Comparison of ENCODE assay signal across 23 mouse cellular contexts in genomic region chr2:150690216-150690615, GRCm38 (mm10). TPM values are rescaled to one million over a fixed set of nuclear protein-coding genes. Genes with fewer than 3 reads are reported as not detected.
"Had no signal": no experiment of that assay in that cellular context is flagged by ENCODE, and none has a peak within 500 bp of the region (broad histone marks: within the 10 kb centered on the region; RNA-seq: fewer than 3 reads in every experiment).

No protein-coding gene starts in this region.

- DNase-seq: lung, adult 18-20 months; lung, embryonic 14.5 days; lung, postnatal 10 days; lung, postnatal 4 days; right cerebral cortex, adult 18-20 months; right cerebral cortex, postnatal 25 days; right cerebral cortex, postnatal 4 days; spleen, adult 18-20 months; thymus, adult 18-20 months; thymus, postnatal 14 days; thymus, postnatal 36 days had no signal

- H3K36me3 ChIP-seq: midbrain, embryonic 12.5 days; midbrain, embryonic 15.5 days; neural tube, embryonic 13.5 days; neural tube, embryonic 15.5 days had no signal

- H3K4me2 ChIP-seq: lung, embryonic 14.5 days; midbrain, embryonic 12.5 days; midbrain, embryonic 15.5 days; neural tube, embryonic 13.5 days; neural tube, embryonic 15.5 days had no signal

- H3K9ac ChIP-seq: liver, embryonic 14.5 days; lung, embryonic 14.5 days; midbrain, embryonic 12.5 days; midbrain, embryonic 15.5 days; neural tube, embryonic 13.5 days; neural tube, embryonic 15.5 days had no signal

- H3K9me3 ChIP-seq: midbrain, embryonic 12.5 days; midbrain, embryonic 15.5 days; neural tube, embryonic 13.5 days; neural tube, embryonic 15.5 days had no signal

- H3K4me3 ChIP-seq: midbrain, embryonic 12.5 days; midbrain, embryonic 15.5 days; myocyte; neural tube, embryonic 13.5 days; neural tube, embryonic 15.5 days had no signal

- H3K27ac ChIP-seq: liver, embryonic 14.5 days; midbrain, embryonic 12.5 days; midbrain, embryonic 15.5 days; neural tube, embryonic 13.5 days; neural tube, embryonic 15.5 days had no signal

RNA-seq across cellular contexts. Expression of gene Vsx1, which starts 1.1 kb away (rescaled TPM):
- polyA plus RNA-seq: liver, embryonic 14.5 days; liver, embryonic 16.5 days; lung, embryonic 14.5 days; lung, embryonic 16.5 days; myocyte; small intestine, adult 2 months; stomach, embryonic 14.5 days; stomach, embryonic 16.5 days; thymus, postnatal 0 days had no signal

RNA-seq across cellular contexts. Expression of gene Acss1, which starts 21.9 kb away (rescaled TPM):
- polyA plus RNA-seq: myocyte had no signal
